Mouse (Mus musculus) liver, embryonic 14.5 days (tissue): ENCODE measurements around the gene Cacng7.

ENCODE experiments used
- CTCF ChIP-seq: IDR thresholded peaks from 2 replicates; pipeline ENCODE4 v1.5.1; 2016; ENCODE audit warnings: antibody characterized with exemption, low read depth, control low read depth
- EP300 ChIP-seq: IDR thresholded peaks from 2 replicates; pipeline ENCODE4 v1.6.1; 2016; ENCODE audit warnings: antibody characterized with exemption, low read depth

DNA sequence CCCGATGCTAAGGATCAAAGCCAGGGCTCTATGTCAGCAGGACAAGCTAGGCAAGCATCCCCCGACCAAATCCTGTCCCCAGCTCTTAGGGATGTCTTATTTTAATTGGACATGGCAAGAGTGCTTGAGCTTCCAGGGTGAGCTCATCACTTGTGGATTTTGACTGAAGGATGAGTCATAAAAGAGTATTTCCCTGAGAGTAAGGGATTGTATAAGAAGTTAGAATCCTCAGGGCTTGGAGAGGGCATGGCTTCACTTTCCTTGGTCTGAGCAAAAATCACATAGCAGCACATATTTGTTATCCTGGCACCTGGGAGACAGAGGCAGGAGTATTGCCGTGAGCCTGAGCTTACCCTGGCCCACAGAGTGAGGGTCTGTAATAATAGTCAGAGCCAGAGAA, 11.9 kb upstream of the Cacng7 start:
- TF ChIP-seq CTCF: no peak
- no peak for TF ChIP-seq EP300
